Mouse (Mus musculus): Measurements from ENCODE around the gene Usp11.
"Not testable (repeated sequence)": the region's sequence is repeated elsewhere in the genome, so short reads cannot be mapped to it uniquely, and the experiment has no call there.

Gene Usp11

GRCm38 (mm10) chrX:20703741-20704290 lies at the start of gene Usp11:
Usp11 (plus strand) TSS chrX:20703906.
- DNase-seq, result peak; percentile 62

- DNase-seq, result no peak
These were observed 46.1 kb upstream of the Usp11 start for GRCm38 (mm10) chrX:20657593-20657992.

- DNase-seq, result peak; percentile 82
These were observed 45.6 kb upstream of the Usp11 start, which contains the start of gene Uba1 for GRCm38 (mm10) chrX:20658026-20658652. Uba1 (plus strand) TSS chrX:20658326.

DNA sequence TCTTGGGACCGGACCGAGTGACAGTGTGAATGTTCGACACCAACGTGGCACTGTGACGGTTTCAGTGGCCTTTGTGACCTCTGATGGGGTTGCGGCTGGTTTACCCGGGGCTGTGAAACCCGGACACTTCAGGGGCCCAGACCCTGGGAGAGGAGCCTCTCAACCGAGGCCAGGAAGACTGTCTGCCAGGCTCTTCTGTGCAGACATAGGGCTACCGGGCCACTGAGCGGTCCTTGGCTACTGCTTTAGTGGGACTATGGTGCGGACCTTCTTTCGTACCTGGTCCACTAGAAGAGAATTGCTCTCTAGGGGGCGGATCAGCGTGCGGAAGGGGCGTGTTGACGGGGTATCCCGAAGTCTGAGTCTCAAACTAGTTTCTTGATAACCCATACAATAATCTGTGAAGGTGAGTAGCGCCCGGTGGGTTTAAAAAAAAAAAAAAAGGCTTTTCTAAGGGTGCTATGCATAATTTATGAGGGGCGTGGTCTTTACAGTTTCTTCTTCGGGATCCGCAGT lies 44.8 kb upstream of the Usp11 start:
- peak; percentile 28 for DNase-seq

DNA sequence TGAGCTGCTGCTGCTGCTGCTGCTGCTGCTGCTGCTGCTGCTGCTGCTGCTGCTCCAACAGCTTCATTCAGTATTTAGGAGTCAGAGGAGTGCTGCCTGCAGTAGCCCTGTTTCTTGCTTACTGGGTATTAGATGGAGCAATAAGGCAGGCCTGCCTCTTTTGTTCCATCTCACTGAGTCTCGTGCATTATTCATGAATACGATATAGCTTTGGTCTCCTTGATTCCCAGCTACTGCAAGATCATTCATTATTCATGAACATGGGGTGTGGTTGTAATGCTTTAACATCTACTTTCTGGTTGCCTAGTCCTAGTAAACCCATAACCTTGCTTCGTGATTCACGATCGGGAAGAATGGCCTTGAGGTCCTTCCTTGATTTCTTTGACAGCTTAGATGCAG lies 41.4 kb upstream of the Usp11 start:
- peak; percentile 20 for DNase-seq

DNA sequence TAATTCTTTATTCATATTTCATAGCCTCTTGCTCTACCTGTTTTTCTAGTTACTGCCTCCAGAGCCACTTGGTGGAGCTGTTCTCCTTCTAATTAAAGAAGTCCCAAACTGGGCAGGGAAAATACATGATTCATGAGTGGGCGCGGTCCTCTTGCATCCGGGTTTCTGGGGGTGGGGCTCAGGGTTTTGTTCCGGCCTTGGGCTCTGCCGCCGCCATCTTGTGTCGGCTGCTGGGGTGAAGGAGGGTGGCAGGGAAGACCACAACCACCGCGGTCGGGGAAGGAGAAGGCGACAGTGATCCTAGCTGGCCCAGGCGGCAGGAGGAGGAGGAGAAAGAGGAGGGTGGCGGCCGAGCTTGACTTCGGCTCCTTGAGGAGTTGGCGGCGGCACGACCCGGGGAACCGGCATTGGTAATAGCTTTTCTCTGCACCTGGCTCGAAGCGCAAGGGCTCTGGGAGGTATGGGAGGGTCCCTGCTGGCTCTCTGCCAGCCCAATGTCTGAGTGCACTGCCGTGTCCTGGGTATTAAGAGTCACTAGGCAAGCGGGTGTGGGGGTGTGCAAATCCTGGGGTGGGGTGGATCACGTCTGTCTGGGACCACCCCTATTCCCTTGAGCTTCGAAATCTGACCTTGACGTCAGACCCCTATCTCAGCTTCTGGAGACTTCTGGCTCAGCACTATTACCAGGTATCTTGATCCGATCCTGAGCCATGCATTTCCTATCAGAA lies 40.8 kb upstream of the Usp11 start:
- DNase-seq, result peak; percentile 89

GRCm38 (mm10) chrX:20663444-20663790 lies 40.3 kb upstream of the Usp11 start:
- peak; percentile 19 for DNase-seq

DNA sequence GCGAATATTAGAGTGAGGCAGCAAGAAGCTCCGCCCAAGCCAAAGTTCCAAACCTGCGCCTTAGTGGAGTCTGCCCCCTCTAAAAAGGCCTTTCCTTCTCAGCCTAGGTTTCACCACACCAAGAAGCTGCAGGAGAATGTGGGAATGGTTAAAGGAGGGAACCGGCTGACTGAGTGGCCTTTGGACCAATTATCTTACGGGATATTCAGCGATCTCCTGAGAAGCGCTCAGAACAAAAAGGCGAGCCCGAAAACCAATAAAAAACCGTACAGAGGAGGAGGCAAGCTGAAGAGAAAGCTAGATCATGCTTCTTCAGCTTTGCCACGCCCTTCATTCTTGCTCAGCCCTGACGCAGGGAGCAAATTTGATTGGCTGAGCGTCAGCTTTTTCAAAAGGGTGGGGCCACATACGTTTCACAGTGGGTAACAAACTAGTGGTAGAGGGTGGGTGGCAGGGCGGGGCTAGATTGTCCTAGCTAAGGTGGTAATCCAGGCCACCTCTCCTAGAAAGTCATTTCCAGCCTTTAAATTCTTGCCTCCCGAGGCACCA lies 16.1 kb upstream of the Usp11 start, which contains the start of gene Cdk16:
TSS of gene Cdk16 (plus strand) at position 436 of the 549 bp plus-strand sequence.
- DNase-seq, result peak; percentile 95

GRCm38 (mm10) chrX:20688068-20688547 lies 15.6 kb upstream of the Usp11 start:
- peak; percentile 91 for DNase-seq

- peak; percentile 82 for DNase-seq
These were observed 15.1 kb upstream of the Usp11 start for GRCm38 (mm10) chrX:20688615-20689014.

DNA sequence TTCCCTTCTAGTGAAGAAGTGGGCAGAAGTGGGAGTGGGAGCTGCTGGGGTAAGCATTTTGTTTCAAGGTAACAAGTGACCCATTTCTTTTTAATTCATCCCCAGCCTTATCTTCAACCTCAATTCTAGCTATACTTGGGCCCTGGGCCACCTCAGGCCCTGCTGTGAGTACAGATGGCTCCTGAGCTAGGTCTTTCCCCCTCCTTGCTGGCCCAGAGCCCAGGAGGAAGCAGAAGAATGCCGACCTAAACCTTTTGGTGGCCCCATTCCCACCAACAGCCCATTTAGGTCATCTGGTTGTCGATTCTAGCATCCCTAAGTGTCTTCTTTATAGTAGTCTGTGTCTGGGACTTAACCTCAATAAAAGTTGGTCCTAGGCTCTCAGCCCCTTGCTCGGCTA lies 12.1 kb upstream of the Usp11 start:
- DNase-seq, result peak; percentile 78

DNA sequence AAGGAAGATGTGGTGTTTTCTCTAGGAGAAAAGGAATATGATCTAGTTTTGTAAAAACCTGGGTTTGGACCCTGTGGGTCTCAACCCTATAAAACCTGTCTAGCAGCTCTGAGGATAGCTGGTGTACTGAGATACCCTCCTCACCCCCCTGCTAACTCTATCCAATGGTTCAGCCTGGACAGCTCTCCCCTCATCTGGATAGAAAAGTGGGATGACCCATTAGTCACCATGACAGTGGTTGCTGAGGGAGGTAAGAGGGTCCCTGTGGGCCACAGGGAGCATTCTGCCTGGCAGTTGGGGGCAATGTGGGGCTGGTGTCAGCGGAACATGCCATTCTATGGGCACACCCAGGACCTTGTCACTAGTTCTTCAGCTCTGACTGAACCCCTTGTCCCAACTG lies 11.1 kb upstream of the Usp11 start:
- DNase-seq, result no peak

DNA sequence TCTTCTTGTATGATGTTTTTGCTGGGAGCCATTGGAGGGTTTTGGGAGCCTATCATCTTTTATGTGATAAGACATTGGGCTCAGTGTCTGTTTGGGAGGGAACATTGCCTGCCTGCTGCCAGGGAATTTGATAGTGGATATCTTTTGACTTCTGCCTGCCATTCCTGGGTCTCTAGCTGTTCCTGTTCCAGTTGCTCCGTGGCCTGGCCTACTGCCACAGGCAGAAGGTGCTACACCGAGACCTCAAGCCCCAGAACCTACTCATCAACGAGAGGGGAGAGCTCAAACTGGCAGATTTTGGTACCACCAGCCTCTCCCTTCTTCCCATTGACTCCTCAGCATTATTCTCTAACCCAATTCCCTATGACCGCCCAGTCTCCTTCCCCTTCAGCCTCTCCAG lies 7.9 kb upstream of the Usp11 start:
- no peak for DNase-seq

DNA sequence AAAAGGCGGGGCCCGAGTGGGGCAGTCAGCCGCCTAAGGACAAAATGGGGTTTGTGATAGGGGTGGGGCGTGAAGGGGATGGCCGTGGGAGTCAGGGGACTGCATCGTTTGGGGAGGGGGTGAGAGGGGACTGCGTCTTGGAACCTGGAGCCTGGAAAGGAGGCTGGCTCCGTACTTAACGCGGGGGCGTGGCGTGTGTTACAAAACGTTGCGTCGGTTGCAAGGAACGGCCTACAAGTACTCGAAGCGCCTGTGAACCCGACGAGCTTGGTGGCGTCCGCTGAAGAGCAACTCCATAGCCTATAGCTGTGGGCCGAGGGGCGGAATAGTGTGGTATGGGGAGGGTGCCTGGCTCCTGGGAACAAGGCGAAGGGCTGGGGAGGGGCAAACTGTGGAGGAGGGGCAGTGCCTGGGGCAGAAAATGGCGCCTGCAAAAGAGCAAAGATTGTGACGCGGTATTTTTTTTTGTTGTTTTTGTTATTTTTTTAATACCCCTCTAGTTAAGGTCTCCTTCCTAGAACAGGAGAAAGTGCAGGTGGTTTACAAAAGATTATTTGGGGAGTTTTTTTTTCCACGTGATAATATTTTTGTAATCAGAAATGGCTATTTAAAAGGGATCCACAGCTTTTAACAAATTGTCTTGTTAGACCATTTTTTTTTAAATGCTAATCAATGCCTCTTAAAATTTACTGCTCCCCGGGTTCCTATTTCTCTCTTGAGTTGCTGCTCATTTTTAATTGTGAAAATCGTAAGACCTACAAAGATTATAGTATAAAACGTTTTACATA lies 783 bp downstream of the Usp11 start:
- DNase-seq, result peak; percentile 91

GRCm38 (mm10) chrX:20705083-20705402 lies 1.3 kb downstream of the Usp11 start:
- no peak for DNase-seq

DNA sequence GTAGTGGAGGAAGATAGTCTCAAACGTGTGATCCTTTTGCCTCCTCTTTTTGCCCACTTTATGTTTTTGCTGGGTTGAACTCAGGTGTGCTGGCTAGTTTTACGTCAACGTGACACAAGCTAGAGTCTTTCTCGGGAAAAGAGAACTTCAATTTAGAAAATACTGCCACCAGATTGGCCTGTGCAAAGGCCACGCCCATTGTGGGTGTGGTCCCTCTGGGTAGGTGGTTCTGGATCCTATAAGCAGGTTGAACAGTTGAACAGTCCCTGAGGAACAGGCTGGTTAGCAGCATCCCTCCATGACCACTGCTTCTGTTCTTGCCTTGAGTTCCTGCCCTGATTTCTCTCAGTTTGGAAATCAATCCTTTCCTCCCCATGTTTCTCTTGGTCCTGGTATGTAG lies 25.0 kb downstream of the Usp11 start:
- no peak for DNase-seq

DNA sequence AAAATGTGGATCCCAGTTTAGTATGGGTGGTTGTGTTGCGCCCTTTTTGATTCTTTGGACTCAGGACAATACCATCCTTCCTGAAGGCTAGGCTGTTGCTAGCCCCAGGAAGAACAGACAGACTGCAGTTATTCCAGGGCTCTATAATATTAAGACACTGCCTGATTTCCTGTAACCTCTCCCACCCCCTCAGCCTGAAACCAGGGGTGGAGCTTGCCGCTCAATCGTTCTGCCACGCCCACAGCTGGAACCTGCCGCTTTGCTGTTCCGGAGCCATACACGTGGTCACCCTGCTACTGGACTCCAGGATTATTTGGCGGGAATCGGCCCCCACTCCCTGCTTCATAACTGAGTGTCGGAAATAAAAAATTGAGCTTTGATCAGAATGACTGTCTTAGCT lies 26.3 kb downstream of the Usp11 start:
- DNase-seq, result not testable (repeated sequence)

- DNase-seq, result no peak
These were observed 32.8 kb downstream of the Usp11 start for GRCm38 (mm10) chrX:20736479-20736878.

DNA sequence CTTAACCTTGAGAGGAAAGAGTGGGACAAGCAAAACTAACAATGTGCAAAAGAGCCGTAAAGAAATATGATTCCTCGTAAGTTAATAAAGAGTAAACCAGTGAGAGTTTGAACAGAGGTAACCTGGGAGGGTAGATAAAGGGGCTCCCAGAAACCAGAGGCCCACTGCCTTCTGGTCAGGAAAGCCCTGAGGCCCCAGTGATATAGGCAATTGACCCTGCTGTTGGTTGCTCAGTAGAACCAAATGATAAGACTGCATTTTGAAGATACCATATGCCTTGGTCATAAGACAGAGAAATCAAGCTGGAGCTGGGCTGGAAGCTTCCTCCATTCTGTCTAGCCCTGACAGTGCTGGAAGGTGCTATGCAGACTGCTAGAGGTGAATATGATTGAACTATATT lies 45.1 kb downstream of the Usp11 start:
- DNase-seq, result no peak

GRCm38 (mm10) chrX:20761201-20761600 lies 57.5 kb downstream of the Usp11 start:
- DNase-seq, result no peak
